Mouse (Mus musculus) kidney, postnatal 0 days (tissue): ENCODE data around the gene Mmachc. TPM values are rescaled to one million over a fixed set of nuclear protein-coding genes. Genes with fewer than 3 reads are reported as not detected.
"Not testable (repeated sequence)": the region's sequence is repeated elsewhere in the genome, so short reads cannot be mapped to it uniquely, and the experiment has no call there.

ENCODE experiments used
- ATAC-seq: fragments of 200-750 bp; cut with Nextera tagmentation; replicated peaks from 2 replicates; pipeline ENCODE4 v1.8.0; 2017; ENCODE audit warnings: low read depth, moderate number of reproducible peaks, moderate TSS enrichment, moderate library complexity; ENCODE audit not compliant: low FRiP score
- DNase-seq: peaks from one replicate; pipeline ENCODE4 v3.0.0-alpha.2; 2016; ENCODE audit warnings: low spot score
- H3K27ac ChIP-seq: fragments of 300-500 bp; sonication (generic); 2 replicates; pipeline ENCODE4 v1.5.1; 2014; ENCODE audit warnings: mild to moderate bottlenecking
- H3K27me3 ChIP-seq: fragments of 300-500 bp; sonication (generic); 2 replicates; pipeline ENCODE4 v1.6.1; 2014; ENCODE audit warnings: low read length, mixed read lengths; ENCODE audit not compliant: insufficient read depth
- H3K36me3 ChIP-seq: fragments of 300-500 bp; sonication (generic); 2 replicates; pipeline ENCODE4 v1.6.1; 2014; ENCODE audit warnings: low read length, mixed read lengths; ENCODE audit not compliant: insufficient read depth
- H3K4me1 ChIP-seq: fragments of 300-500 bp; sonication (generic); replicated peaks from 2 replicates; pipeline ENCODE4 v1.6.1; 2014; ENCODE audit warnings: antibody characterized with exemption, low read length, mixed read lengths; ENCODE audit not compliant: insufficient read depth
- H3K4me2 ChIP-seq: fragments of 300-500 bp; sonication (generic); 2 replicates; pipeline ENCODE4 v1.6.1; 2014; ENCODE audit warnings: mild to moderate bottlenecking, low read length, moderate library complexity, mixed read lengths
- H3K4me3 ChIP-seq: fragments of 300-500 bp; sonication (generic); replicated peaks from 2 replicates; pipeline ENCODE4 v1.5.1; 2014; ENCODE audit warnings: low read depth, low read length
- H3K9ac ChIP-seq: fragments of 300-500 bp; sonication (generic); 2 replicates; pipeline ENCODE4 v1.6.1; 2014; ENCODE audit warnings: low read depth, low read length
- H3K9me3 ChIP-seq: fragments of 300-500 bp; sonication (generic); replicated peaks from 2 replicates; pipeline ENCODE4 v1.6.1; 2016; ENCODE audit warnings: low read length, inconsistent platforms, mixed read lengths
- CTCF ChIP-seq: IDR thresholded peaks from 2 replicates; pipeline ENCODE4 v1.5.1; 2016; ENCODE audit warnings: antibody characterized with exemption, low read depth, mild to moderate bottlenecking, moderate library complexity
- WGBS: fragments of 180-500 bp; shearing (Covaris S2); extraction: QIAGEN DNeasy Blood & Tissue Kit; methylation state at CpG from one replicate; pipeline ENCODE4 v1.1.7; 2014; 5-methylcytosine and 5-hydroxymethylcytosine counted together
- polyA plus RNA-seq: library from polyadenylated mRNA; unstranded; fragments of >200 nt; fragmentation: Nextera tagmentation; extraction: Ambion mirVana; gene quantifications from 2 replicates; pipeline ENCODE4 v1.2.1, GENCODE M21; 2015

Mmachc gene
- polyA plus RNA-seq, 1 experiment from 2014 or later = 20.3 TPM

DNA sequence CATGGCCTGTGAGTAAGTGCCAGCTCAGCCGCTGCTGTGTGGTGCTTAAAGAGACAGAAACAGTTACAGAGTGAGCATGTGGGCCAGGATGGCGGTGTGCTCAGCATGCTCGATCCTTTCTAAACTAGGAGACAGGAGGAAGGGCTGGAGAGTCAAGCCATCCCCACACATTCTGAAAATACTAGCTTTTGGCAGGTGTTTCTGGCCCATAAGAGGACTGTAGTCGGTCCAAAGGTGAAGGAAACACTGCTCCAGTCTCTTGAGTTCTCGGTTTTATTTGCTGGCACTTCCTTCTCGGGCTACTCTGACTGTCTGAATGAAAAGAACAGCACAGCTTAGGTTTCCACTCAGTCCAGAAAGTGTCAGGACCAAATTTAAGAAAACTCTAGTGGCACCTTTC is 47.4 kb downstream of the Mmachc start:
- DNase-seq = no peak
- no peaks in the 10 kb centered on the region for H3K36me3 ChIP-seq
- no peak overlapping the region for H3K9ac ChIP-seq
- H3K4me2 ChIP-seq = no peak overlapping the region
- peak overlapping the region; percentile 14; the same call in 1 of the 2 replicates for H3K27ac ChIP-seq
- no peak overlapping the region for H3K4me3 ChIP-seq
- no peaks in the 10 kb centered on the region for H3K9me3 ChIP-seq
- no peak for TF ChIP-seq CTCF
- H3K4me1 ChIP-seq = no peaks in the 10 kb centered on the region
- 71% methylated on average over 6 of the region's 6 CpGs for WGBS
- H3K27me3 ChIP-seq = no peaks in the 10 kb centered on the region
- no peak for ATAC-seq

DNA sequence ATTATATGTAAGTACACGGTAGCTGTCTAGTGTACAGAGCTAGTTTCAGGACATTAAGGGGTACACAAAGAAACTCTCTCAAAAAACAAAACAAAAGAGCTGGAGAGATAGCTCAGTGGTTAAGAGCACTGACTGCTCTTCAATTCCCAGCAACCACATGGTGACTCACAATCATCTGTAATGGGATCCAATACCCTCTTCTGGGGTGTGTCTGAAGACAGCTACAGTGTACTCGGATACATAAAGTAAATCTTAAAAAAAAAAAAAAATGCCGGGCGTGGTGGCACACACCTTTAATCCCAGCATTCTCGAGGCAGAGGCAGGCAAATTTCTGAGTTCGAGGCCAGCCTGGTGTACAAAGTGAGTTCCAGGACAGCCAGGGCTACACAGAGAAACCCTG is 48.3 kb downstream of the Mmachc start:
- not testable (repeated sequence) for H3K36me3 ChIP-seq, H3K9ac ChIP-seq, H3K27me3 ChIP-seq, H3K4me3 ChIP-seq, H3K4me1 ChIP-seq, ATAC-seq, DNase-seq, H3K4me2 ChIP-seq, H3K9me3 ChIP-seq
- H3K27ac ChIP-seq = peak overlapping the region; percentile 58; the same call in 1 of the 2 replicates
- 79% methylated on average over 6 of the region's 6 CpGs for WGBS

DNA sequence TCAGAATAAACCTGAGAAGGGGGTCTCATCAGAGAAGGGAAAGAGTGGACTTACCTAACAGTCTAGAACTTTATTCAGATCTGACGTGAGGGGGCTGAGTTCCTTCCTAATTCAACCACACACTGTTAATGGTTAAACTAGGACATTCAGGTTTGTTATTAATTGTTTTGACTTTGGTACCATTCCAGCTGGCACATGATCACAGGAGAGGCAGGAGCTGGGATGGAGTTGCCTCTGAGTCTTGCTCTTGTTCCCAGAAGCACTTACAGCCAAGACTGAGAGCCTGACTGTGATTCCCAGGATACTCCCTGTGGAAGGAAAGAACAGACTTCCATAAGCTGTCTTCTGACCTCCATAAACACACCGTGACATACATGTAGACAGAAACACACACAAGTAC is 48.7 kb downstream of the Mmachc start:
- no peaks in the 10 kb centered on the region for H3K36me3 ChIP-seq
- 28% methylated on average over 2 of the region's 2 CpGs for WGBS
- peak; percentile 70 for ATAC-seq
- H3K9ac ChIP-seq = no peak overlapping the region
- no peaks in the 10 kb centered on the region for H3K4me1 ChIP-seq
- peak; percentile 66 for DNase-seq
- H3K27me3 ChIP-seq = no peaks in the 10 kb centered on the region
- H3K4me2 ChIP-seq = no peak overlapping the region; the same call in 1 of the 2 replicates
- H3K4me3 ChIP-seq = no peak overlapping the region
- H3K27ac ChIP-seq = peak overlapping the region; percentile 58; the same call in 1 of the 2 replicates
- H3K9me3 ChIP-seq = no peaks in the 10 kb centered on the region
- no peak for TF ChIP-seq CTCF

DNA sequence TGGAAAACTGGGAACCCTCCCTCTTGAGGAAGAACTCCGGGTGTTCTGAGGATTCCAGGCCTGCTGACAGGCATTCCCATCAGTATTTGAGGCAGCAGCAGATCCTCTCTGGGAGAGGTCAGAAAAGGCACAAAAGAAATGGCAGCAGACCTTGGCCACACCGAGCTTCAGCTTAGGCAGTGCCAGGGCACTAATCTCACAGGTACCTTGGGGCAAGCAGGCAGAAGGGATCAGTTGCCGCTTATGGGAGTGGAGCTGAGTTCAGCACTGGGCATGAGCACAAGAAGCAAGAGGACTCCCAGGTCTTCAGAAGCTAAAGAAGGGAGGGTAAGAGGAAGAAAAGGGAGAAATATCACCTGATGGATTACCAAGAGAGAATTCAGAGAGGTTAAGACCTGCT is 50.2 kb downstream of the Mmachc start:
- WGBS = 53% methylated on average over 3 of the region's 3 CpGs
- Histone ChIP-seq H3K27me3 (no peaks in the 10 kb centered on the region), H3K36me3 (no peaks in the 10 kb centered on the region), H3K4me3 (no peak overlapping the region), H3K9ac (no peak overlapping the region), H3K27ac (no peak overlapping the region), H3K4me1 (no peaks in the 10 kb centered on the region), H3K4me2 (no peak overlapping the region), H3K9me3 (no peaks in the 10 kb centered on the region)
- TF ChIP-seq CTCF = no peak
- no peak for DNase-seq
- no peak for ATAC-seq

DNA sequence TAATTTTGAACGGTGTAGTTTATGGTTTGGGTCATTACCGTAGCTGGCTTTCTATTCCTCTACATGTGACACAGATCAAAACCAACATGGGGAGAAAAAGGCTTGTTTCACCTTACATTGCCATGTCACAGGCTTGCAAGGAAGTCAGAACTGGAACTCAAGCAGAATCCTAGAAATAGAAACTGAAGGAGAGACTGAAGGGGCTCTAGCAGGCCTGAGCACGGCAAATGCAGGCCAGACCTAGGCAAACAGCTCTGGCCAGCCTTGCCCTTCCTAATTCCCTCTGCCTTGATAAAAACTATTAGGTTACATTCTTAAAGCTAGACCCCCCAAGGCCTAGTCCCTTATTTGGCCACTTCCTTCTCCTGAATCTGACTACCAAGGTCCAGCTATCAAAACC is 52.5 kb downstream of the Mmachc start:
- no peaks in the 10 kb centered on the region for H3K27me3 ChIP-seq
- H3K4me3 ChIP-seq = no peak overlapping the region
- H3K36me3 ChIP-seq = no peaks in the 10 kb centered on the region
- no peak for ATAC-seq
- TF ChIP-seq CTCF = no peak
- no peak overlapping the region for H3K4me2 ChIP-seq
- no peaks in the 10 kb centered on the region for H3K9me3 ChIP-seq
- H3K4me1 ChIP-seq = no peaks in the 10 kb centered on the region
- 76% methylated on average over 3 of the region's 3 CpGs for WGBS
- peak overlapping the region; percentile 70 for H3K27ac ChIP-seq
- H3K9ac ChIP-seq = no peak overlapping the region
- no peak for DNase-seq

DNA sequence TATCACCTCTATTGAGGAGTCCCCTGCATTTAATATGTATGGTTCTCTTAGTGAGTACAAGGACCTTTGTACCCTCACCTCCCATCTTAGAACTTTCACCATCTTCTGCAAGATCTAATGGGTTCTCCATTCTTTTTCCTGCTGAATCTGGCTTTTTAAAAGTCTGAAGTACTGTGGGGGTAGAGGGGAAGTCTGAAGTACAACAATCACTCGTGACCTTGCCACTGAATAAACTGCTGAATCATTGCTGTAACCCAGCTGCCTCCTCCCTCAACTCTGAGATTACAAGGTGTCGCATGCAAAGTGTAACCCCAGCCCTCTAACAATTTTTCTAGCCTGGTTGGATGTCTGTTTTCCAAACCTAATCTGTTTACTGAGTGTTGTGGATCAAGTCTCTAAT is 53.1 kb downstream of the Mmachc start:
- H3K36me3 ChIP-seq = no peaks in the 10 kb centered on the region
- H3K9me3 ChIP-seq = no peaks in the 10 kb centered on the region
- no peak for TF ChIP-seq CTCF
- ATAC-seq (peak; percentile 21; the same call in 1 of the 2 replicates), DNase-seq (peak; percentile 40)
- H3K4me2 ChIP-seq = no peak overlapping the region
- peak overlapping the region; percentile 70 for H3K27ac ChIP-seq
- 38% methylated on average over 2 of the region's 2 CpGs for WGBS
- H3K4me1 ChIP-seq = peaks cover 2% of the 10 kb centered on the region; the same call in 1 of the 2 replicates
- no peaks in the 10 kb centered on the region for H3K27me3 ChIP-seq
- no peak overlapping the region for H3K4me3 ChIP-seq
- no peak overlapping the region for H3K9ac ChIP-seq

DNA sequence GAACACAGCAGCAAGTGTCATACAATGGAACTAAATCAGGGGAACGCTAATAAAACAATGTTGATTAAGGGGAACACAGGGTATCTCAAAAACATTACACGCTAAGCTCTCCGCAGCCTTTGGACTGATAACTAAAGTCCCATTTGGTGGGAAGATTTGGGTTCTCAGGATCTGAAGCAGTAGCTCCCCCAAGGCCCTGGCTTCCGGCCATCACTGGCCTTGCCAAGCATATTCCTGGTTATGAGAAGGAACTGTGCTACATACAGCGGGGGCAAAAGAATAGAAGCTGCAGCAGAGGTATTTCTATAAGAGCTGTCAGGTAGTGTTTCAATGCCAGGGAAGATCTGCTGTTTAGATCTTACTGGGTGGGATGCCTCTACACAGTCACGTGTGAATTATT is 55.0 kb downstream of the Mmachc start:
- WGBS = 85% methylated on average over 6 of the region's 6 CpGs
- H3K4me1 ChIP-seq = peaks cover 4% of the 10 kb centered on the region; the same call in 1 of the 2 replicates
- peaks cover 4% of the 10 kb centered on the region; the same call in 1 of the 2 replicates for H3K36me3 ChIP-seq
- H3K27me3 ChIP-seq = no peaks in the 10 kb centered on the region
- TF ChIP-seq CTCF = no peak
- DNase-seq = no peak
- ATAC-seq = no peak
- no peaks in the 10 kb centered on the region for H3K9me3 ChIP-seq
- H3K4me2 ChIP-seq = no peak overlapping the region
- no peak overlapping the region for H3K4me3 ChIP-seq
- no peak overlapping the region for H3K27ac ChIP-seq
- H3K9ac ChIP-seq = no peak overlapping the region

Other genes with a start within 250 kb of the Mmachc start
- 7.4 and 8.8 TPM in 2 replicates for gene Mast2, start 244.2 kb downstream of the Mmachc start, polyA plus RNA-seq
- gene Ipp, start 200.9 kb downstream of the Mmachc start, polyA plus RNA-seq = 15.5 and 16.2 TPM in 2 replicates
- 27.3 and 27.5 TPM in 2 replicates for gene Tmem69, start 152.5 kb downstream of the Mmachc start, polyA plus RNA-seq
- gene Gpbp1l1, start 150.7 kb downstream of the Mmachc start, polyA plus RNA-seq = 44.8 and 46.1 TPM in 2 replicates
- 5.9 and 7.9 TPM in 2 replicates for gene Ccdc17, start 111.8 kb downstream of the Mmachc start, polyA plus RNA-seq
- gene Nasp, start 80.5 kb downstream of the Mmachc start, polyA plus RNA-seq = 82.7 and 89.6 TPM in 2 replicates
- gene Akr1a1, start 56.7 kb downstream of the Mmachc start, polyA plus RNA-seq = 966 and 1,010 TPM in 2 replicates
- gene Prdx1, start 22.9 kb downstream of the Mmachc start, polyA plus RNA-seq = 2,101 and 2,104 TPM in 2 replicates
- gene Ccdc163, start 103 bp upstream of the Mmachc start, polyA plus RNA-seq = 24.5 and 25.8 TPM in 2 replicates
- 8.0 and 8.3 TPM in 2 replicates for gene Tesk2, start 12.5 kb upstream of the Mmachc start, polyA plus RNA-seq
- gene Toe1, start 99.2 kb upstream of the Mmachc start, polyA plus RNA-seq = 28.9 and 30.8 TPM in 2 replicates
- gene Mutyh, start 99.3 kb upstream of the Mmachc start, polyA plus RNA-seq = 8.8 and 9.9 TPM in 2 replicates
- gene Hpdl, start 113.3 kb upstream of the Mmachc start, polyA plus RNA-seq = 2.2 and 2.3 TPM in 2 replicates
- 1.4 and 1.5 TPM in 2 replicates for gene Zswim5, start 169.0 kb upstream of the Mmachc start, polyA plus RNA-seq